Mouse (Mus musculus) hindbrain, embryonic 10.5 days (tissue): ENCODE data around the gene Fam222a. TPM values are rescaled to one million over a fixed set of nuclear protein-coding genes. Genes with fewer than 3 reads are reported as not detected.

Experiments
- DNase-seq: peaks from one replicate; pipeline ENCODE4 v3.0.0-alpha.2; 2017; ENCODE audit warnings: low spot score
- H3K27ac ChIP-seq: fragments of 300-500 bp; sonication (generic); 2 replicates; pipeline ENCODE4 v1.5.1; 2016; ENCODE audit warnings: mild to moderate bottlenecking, moderate library complexity
- H3K27me3 ChIP-seq: fragments of 300-500 bp; sonication (generic); 2 replicates; pipeline ENCODE4 v1.6.1; 2016; ENCODE audit warnings: mild to moderate bottlenecking; ENCODE audit not compliant: poor library complexity, insufficient read depth, severe bottlenecking
- H3K36me3 ChIP-seq: fragments of 300-500 bp; sonication (generic); 2 replicates; pipeline ENCODE4 v1.6.1; 2016; ENCODE audit warnings: mild to moderate bottlenecking, moderate library complexity
- H3K4me1 ChIP-seq: fragments of 300-500 bp; sonication (generic); replicated peaks from 2 replicates; pipeline ENCODE4 v1.6.1; 2016; ENCODE audit warnings: mild to moderate bottlenecking
- H3K4me3 ChIP-seq: fragments of 300-500 bp; sonication (generic); 2 replicates; pipeline ENCODE4 v1.5.1; 2016; ENCODE audit warnings: mild to moderate bottlenecking, moderate library complexity
- H3K9me3 ChIP-seq: fragments of 300-500 bp; sonication (generic); 2 replicates; pipeline ENCODE4 v1.6.1; 2016; ENCODE audit warnings: mild to moderate bottlenecking, moderate library complexity
- WGBS: fragments of 180-500 bp; shearing (Covaris S2); methylation state at CpG from one replicate; pipeline ENCODE4 v1.1.7; 2016; 5-methylcytosine and 5-hydroxymethylcytosine counted together
- polyA plus RNA-seq: library from polyadenylated mRNA; unstranded; fragments of >200 nt; fragmentation: Nextera tagmentation; extraction: Ambion mirVana; gene quantifications from 2 replicates; pipeline ENCODE4 v1.2.1, GENCODE M21; 2016

Fam222a gene
- polyA plus RNA-seq, 1 experiment from 2014 or later: 6.5 TPM

GRCm38 (mm10) chr5:114657426-114657825 lies 89.6 kb downstream of the Fam222a start:
- H3K36me3 ChIP-seq: no peaks in the 10 kb centered on the region
- no peak for DNase-seq
- no peaks in the 10 kb centered on the region for H3K9me3 ChIP-seq
- H3K4me1 ChIP-seq: peaks cover 14% of the 10 kb centered on the region
- peaks cover 80% of the 10 kb centered on the region for H3K27me3 ChIP-seq
- peak overlapping the region; percentile 55 for H3K4me3 ChIP-seq
- H3K27ac ChIP-seq: no peak overlapping the region
- WGBS: 31% methylated on average over 10 of the region's 10 CpGs

GRCm38 (mm10) chr5:114658255-114658654 lies 90.4 kb downstream of the Fam222a start, which contains the start of gene Trpv4:
Gene Trpv4 (minus strand): TSS chr5:114658421.
- WGBS: under 1% methylated on average over 47 of the region's 47 CpGs
- H3K27ac ChIP-seq: peak within 1 kb of the TSS; percentile 62

GRCm38 (mm10) chr5:114661029-114661428 lies 93.2 kb downstream of the Fam222a start:
- no peak overlapping the region for H3K4me3 ChIP-seq
- peaks cover 49% of the 10 kb centered on the region for H3K27me3 ChIP-seq
- 81% methylated on average over 6 of the region's 6 CpGs for WGBS
- no peaks in the 10 kb centered on the region for H3K9me3 ChIP-seq
- peaks cover 21% of the 10 kb centered on the region for H3K4me1 ChIP-seq
- H3K36me3 ChIP-seq: no peaks in the 10 kb centered on the region
- no peak for DNase-seq
- H3K27ac ChIP-seq: no peak overlapping the region

More at GRCm38 (mm10) chr5:114658255-114658654, 90.4 kb downstream of the Fam222a start, which contains the start of gene Trpv4:
- H3K4me3 ChIP-seq: peak within 1 kb of the TSS; percentile 55
- no peaks in the 10 kb centered on the region for H3K36me3 ChIP-seq
- peaks cover 72% of the 10 kb centered on the region for H3K27me3 ChIP-seq
- DNase-seq: no peak
- H3K4me1 ChIP-seq: peaks cover 14% of the 10 kb centered on the region
- H3K9me3 ChIP-seq: no peaks in the 10 kb centered on the region

Other genes starting within 250 kb of the Fam222a start
- 114 and 124 TPM in 2 replicates for gene Kctd10, start 187.5 kb upstream of the Fam222a start, polyA plus RNA-seq
- 52.5 and 56.2 TPM in 2 replicates for gene Ube3b, start 187.4 kb upstream of the Fam222a start, polyA plus RNA-seq
- 30.1 TPM in 2 replicates for gene Mmab, start 124.0 kb upstream of the Fam222a start, polyA plus RNA-seq
- 60.9 and 66.6 TPM in 2 replicates for gene Mvk, start 123.7 kb upstream of the Fam222a start, polyA plus RNA-seq
- 0.60 and 0.64 TPM in 2 replicates for gene Trpv4, start 90.4 kb downstream of the Fam222a start, polyA plus RNA-seq
- gene Gltp, start 123.0 kb downstream of the Fam222a start, polyA plus RNA-seq: 80.4 and 90.3 TPM in 2 replicates
- gene Tchp, start 139.7 kb downstream of the Fam222a start, polyA plus RNA-seq: 17.9 and 20.8 TPM in 2 replicates
- 59.7 and 74.1 TPM in 2 replicates for gene Ankrd13a, start 206.7 kb downstream of the Fam222a start, polyA plus RNA-seq
- gene Git2, start 207.5 kb downstream of the Fam222a start, polyA plus RNA-seq: 39.3 and 39.7 TPM in 2 replicates